Mouse (Mus musculus): ENCODE results near the gene Gpr4. TPM values are rescaled to one million over a fixed set of nuclear protein-coding genes. Genes with fewer than 3 reads are reported as not detected.
A peak's percentile ranks its signal among the peaks of the same experiment; 100 is the strongest.

Gene Gpr4
- polyA plus RNA-seq (2015; fragmentation: Nextera tagmentation; extraction: Ambion mirVana), result 1.2 and 1.3 TPM in 2 replicates

GRCm38 (mm10) chr7:19211996-19212755 lies at the start of gene Gpr4:
Gpr4 (plus strand) TSS chr7:19212538.
- Histone ChIP-seq H3K27me3 (peaks cover 25% of the 10 kb centered on the region), H3K9me3 (replicated peaks) (peaks cover 4% of the 10 kb centered on the region; the same call in 1 of the 2 replicates), H3K4me3 (peak within 1 kb of the TSS; percentile 47), H3K4me1 (peaks cover 9% of the 10 kb centered on the region), H3K36me3 (ENCODE audit: poor library complexity, severe bottlenecking) (no peaks in the 10 kb centered on the region), H3K27ac (no peak within 1 kb of the TSS), H3K4me2 (peak within 1 kb of the TSS; percentile 79), H3K9ac (peak within 1 kb of the TSS; percentile 63)
- 1% methylated on average over 29 of the region's 30 CpGs for WGBS
- peak; percentile 68 for ATAC-seq

- Histone ChIP-seq H3K36me3 (ENCODE audit: poor library complexity, severe bottlenecking) (no peaks in the 10 kb centered on the region), H3K27me3 (peaks cover 46% of the 10 kb centered on the region), H3K4me2 (no peak overlapping the region), H3K9ac (no peak overlapping the region), H3K4me3 (no peak overlapping the region), H3K4me1 (peaks cover 44% of the 10 kb centered on the region), H3K9me3 (replicated peaks) (peaks cover 8% of the 10 kb centered on the region; the same call in 1 of the 2 replicates), H3K27ac (no peak overlapping the region)
- ATAC-seq, result no peak
- WGBS, result 78% methylated on average over 7 of the region's 7 CpGs
Measured at GRCm38 (mm10) chr7:19162928-19163327, 49.4 kb upstream of the Gpr4 start.

- Histone ChIP-seq H3K9ac (no peak overlapping the region), H3K27ac (no peak overlapping the region), H3K4me2 (peak overlapping the region; percentile 42; the same call in 1 of the 2 replicates), H3K36me3 (ENCODE audit: poor library complexity, severe bottlenecking) (no peaks in the 10 kb centered on the region), H3K4me3 (no peak overlapping the region), H3K27me3 (peaks cover 51% of the 10 kb centered on the region), H3K9me3 (replicated peaks) (peaks cover 8% of the 10 kb centered on the region; the same call in 1 of the 2 replicates), H3K4me1 (peaks cover 40% of the 10 kb centered on the region)
- 28% methylated on average over 12 of the region's 12 CpGs for WGBS
- ATAC-seq, result no peak
Measured at GRCm38 (mm10) chr7:19163752-19164151, 48.6 kb upstream of the Gpr4 start.

- ATAC-seq, result peak; percentile 26
- WGBS, result 0% methylated on average over 6 of the region's 6 CpGs
- Histone ChIP-seq H3K4me1 (peaks cover 38% of the 10 kb centered on the region), H3K36me3 (ENCODE audit: poor library complexity, severe bottlenecking) (no peaks in the 10 kb centered on the region), H3K4me3 (no peak overlapping the region), H3K27me3 (peaks cover 47% of the 10 kb centered on the region), H3K9ac (no peak overlapping the region), H3K9me3 (replicated peaks) (peaks cover 8% of the 10 kb centered on the region; the same call in 1 of the 2 replicates), H3K27ac (no peak overlapping the region), H3K4me2 (peak overlapping the region; percentile 42)
Measured at GRCm38 (mm10) chr7:19164189-19164588, 48.1 kb upstream of the Gpr4 start.

GRCm38 (mm10) chr7:19164978-19165377 lies 47.4 kb upstream of the Gpr4 start:
- H3K36me3 ChIP-seq (ENCODE audit: poor library complexity, severe bottlenecking), result no peaks in the 10 kb centered on the region
- ATAC-seq, result no peak
- peaks cover 37% of the 10 kb centered on the region for H3K4me1 ChIP-seq
- peaks cover 39% of the 10 kb centered on the region for H3K27me3 ChIP-seq
- 4% methylated on average over 13 of the region's 13 CpGs for WGBS
- 0 out of 2 replicates have a peak overlapping the region, but pooled peaks have one; percentile 30 for H3K9ac ChIP-seq
- peaks cover 8% of the 10 kb centered on the region; the same call in 1 of the 2 replicates for H3K9me3 ChIP-seq (replicated peaks)
- H3K4me2 ChIP-seq, result peak overlapping the region; percentile 42
- no peak overlapping the region for H3K27ac ChIP-seq
- H3K4me3 ChIP-seq, result no peak overlapping the region

- Histone ChIP-seq H3K4me2 (peak within 1 kb of the TSS; percentile 47), H3K27me3 (peaks cover 31% of the 10 kb centered on the region), H3K9me3 (replicated peaks) (peaks cover 8% of the 10 kb centered on the region; the same call in 1 of the 2 replicates), H3K9ac (peak within 1 kb of the TSS; percentile 37), H3K4me1 (peaks cover 32% of the 10 kb centered on the region), H3K36me3 (ENCODE audit: poor library complexity, severe bottlenecking) (no peaks in the 10 kb centered on the region), H3K27ac (peak within 1 kb of the TSS; percentile 51), H3K4me3 (peak within 1 kb of the TSS; percentile 21)
- WGBS, result 9% methylated on average over 14 of the region's 14 CpGs
- ATAC-seq, result peak; percentile 48
Measured at GRCm38 (mm10) chr7:19165656-19166423, 46.5 kb upstream of the Gpr4 start, which contains the start of gene Gipr. Gipr (minus strand) TSS chr7:19166127.

GRCm38 (mm10) chr7:19166990-19167389 lies 45.3 kb upstream of the Gpr4 start:
- ATAC-seq, result no peak
- Histone ChIP-seq H3K4me3 (no peak overlapping the region), H3K9me3 (replicated peaks) (peaks cover 8% of the 10 kb centered on the region; the same call in 1 of the 2 replicates), H3K9ac (no peak overlapping the region), H3K36me3 (ENCODE audit: poor library complexity, severe bottlenecking) (no peaks in the 10 kb centered on the region), H3K4me2 (no peak overlapping the region), H3K4me1 (peaks cover 35% of the 10 kb centered on the region), H3K27ac (no peak overlapping the region), H3K27me3 (peaks cover 27% of the 10 kb centered on the region)
- 90% methylated on average over 3 of the region's 3 CpGs for WGBS

GRCm38 (mm10) chr7:19169506-19169905 lies 42.8 kb upstream of the Gpr4 start:
- no peak for ATAC-seq
- WGBS, result 62% methylated on average over 10 of the region's 10 CpGs
- peaks cover 45% of the 10 kb centered on the region for H3K4me1 ChIP-seq
- peaks cover 22% of the 10 kb centered on the region for H3K27me3 ChIP-seq
- H3K4me3 ChIP-seq, result no peak overlapping the region
- H3K27ac ChIP-seq, result peak overlapping the region; percentile 54; the same call in 1 of the 2 replicates
- H3K9me3 ChIP-seq (replicated peaks), result peaks cover 8% of the 10 kb centered on the region; the same call in 1 of the 2 replicates
- no peak overlapping the region for H3K4me2 ChIP-seq
- no peaks in the 10 kb centered on the region for H3K36me3 ChIP-seq (ENCODE audit: poor library complexity, severe bottlenecking)
- H3K9ac ChIP-seq, result no peak overlapping the region

GRCm38 (mm10) chr7:19170142-19170541 lies 42.2 kb upstream of the Gpr4 start:
- H3K4me3 ChIP-seq, result no peak overlapping the region
- H3K4me1 ChIP-seq, result peaks cover 38% of the 10 kb centered on the region
- H3K27ac ChIP-seq, result peak overlapping the region; percentile 49; the same call in 1 of the 2 replicates
- H3K27me3 ChIP-seq, result peaks cover 16% of the 10 kb centered on the region
- H3K9me3 ChIP-seq (replicated peaks), result peaks cover 8% of the 10 kb centered on the region; the same call in 1 of the 2 replicates
- 66% methylated on average over 8 of the region's 8 CpGs for WGBS
- H3K36me3 ChIP-seq (ENCODE audit: poor library complexity, severe bottlenecking), result no peaks in the 10 kb centered on the region
- ATAC-seq, result peak; percentile 79
- H3K9ac ChIP-seq, result no peak overlapping the region
- H3K4me2 ChIP-seq, result no peak overlapping the region

- Histone ChIP-seq H3K27ac (peak overlapping the region; percentile 63), H3K4me2 (no peak overlapping the region), H3K27me3 (peaks cover 26% of the 10 kb centered on the region), H3K4me3 (no peak overlapping the region), H3K9ac (no peak overlapping the region), H3K9me3 (replicated peaks) (peaks cover 7% of the 10 kb centered on the region; the same call in 1 of the 2 replicates), H3K36me3 (ENCODE audit: poor library complexity, severe bottlenecking) (no peaks in the 10 kb centered on the region), H3K4me1 (peaks cover 25% of the 10 kb centered on the region)
- 51% methylated on average over 8 of the region's 8 CpGs for WGBS
- no peak for ATAC-seq
Measured at GRCm38 (mm10) chr7:19171831-19172230, 40.5 kb upstream of the Gpr4 start.

GRCm38 (mm10) chr7:19172874-19173273 lies 39.5 kb upstream of the Gpr4 start:
- H3K27ac ChIP-seq, result no peak overlapping the region
- peaks cover 36% of the 10 kb centered on the region for H3K27me3 ChIP-seq
- no peaks in the 10 kb centered on the region for H3K9me3 ChIP-seq (replicated peaks)
- WGBS, result 2% methylated on average over 17 of the region's 17 CpGs
- H3K36me3 ChIP-seq (ENCODE audit: poor library complexity, severe bottlenecking), result no peaks in the 10 kb centered on the region
- H3K4me1 ChIP-seq, result peaks cover 29% of the 10 kb centered on the region
- ATAC-seq, result peak; percentile 9; the same call in 1 of the 2 replicates
- no peak overlapping the region for H3K9ac ChIP-seq
- peak overlapping the region; percentile 59 for H3K4me2 ChIP-seq
- H3K4me3 ChIP-seq, result peak overlapping the region; percentile 26

All from forebrain, embryonic 13.5 days (tissue).